Mouse (Mus musculus): Measurements from ENCODE around the gene Oat. TPM values are rescaled to one million over a fixed set of nuclear protein-coding genes. Genes with fewer than 3 reads are reported as not detected.

The Oat gene
- polyA plus RNA-seq, 1 experiment from 2014 or later = 107 TPM

DNA sequence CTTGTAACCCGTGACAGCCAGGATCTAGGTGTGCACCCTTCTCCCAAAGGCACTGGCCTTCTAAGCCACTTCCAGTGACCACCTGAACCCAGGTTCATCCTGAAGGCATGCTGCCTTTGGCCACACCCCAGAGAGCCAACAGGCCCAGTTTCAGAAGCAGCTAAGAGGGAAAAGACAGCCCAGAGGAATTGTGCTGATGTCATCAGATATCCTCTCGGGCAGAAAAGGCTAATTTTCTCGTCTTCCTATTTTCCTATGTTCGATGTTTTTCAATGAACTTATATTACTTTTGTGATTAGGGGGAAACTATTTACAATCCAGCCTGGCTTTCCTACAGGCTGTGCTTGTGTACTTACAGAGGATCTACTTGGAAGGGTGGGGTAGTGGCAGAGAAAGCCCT lies 35.6 kb downstream of the Oat start:
- no peak overlapping the region for H3K27ac ChIP-seq
- H3K9ac ChIP-seq = no peak overlapping the region
- no peak overlapping the region for H3K4me2 ChIP-seq (replicated peaks)
- H3K9me3 ChIP-seq (ENCODE audit: control insufficient read depth, low read length) = no peaks in the 10 kb centered on the region
- no peaks in the 10 kb centered on the region for H3K27me3 ChIP-seq (ENCODE audit: control insufficient read depth, insufficient read depth, low read length)
- H3K36me3 ChIP-seq (replicated peaks; ENCODE audit: control insufficient read depth, insufficient read depth) = no peaks in the 10 kb centered on the region
- DNase-seq (ENCODE audit: low spot score) (no peak), ATAC-seq (ENCODE audit: low FRiP score) (no peak)
- 81% methylated on average over 4 of the region's 4 CpGs for WGBS
- peaks cover 5% of the 10 kb centered on the region; the same call in 1 of the 2 replicates for H3K4me1 ChIP-seq (replicated peaks; ENCODE audit: control insufficient read depth, insufficient read depth, low read length)
- H3K4me3 ChIP-seq (replicated peaks; ENCODE audit: low read length) = no peak overlapping the region

DNA sequence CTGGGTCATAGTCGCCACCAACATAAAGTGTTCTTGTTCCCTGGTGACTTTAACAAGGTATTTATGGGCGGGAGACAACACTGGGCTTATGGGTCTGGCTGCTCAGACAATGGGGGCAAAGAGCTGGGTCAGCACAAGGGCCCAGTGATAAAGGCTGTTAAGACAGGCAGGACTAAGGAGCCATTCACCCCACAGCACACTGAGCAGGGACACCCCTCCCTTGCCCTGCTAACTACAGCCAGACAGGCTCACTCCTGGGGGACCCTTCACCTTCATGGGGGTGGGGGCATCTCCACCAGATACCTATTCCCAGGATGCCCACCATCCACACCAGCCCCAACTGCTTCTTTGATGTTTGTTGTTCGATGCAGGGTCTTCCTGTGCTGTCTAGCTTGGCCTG lies 47.0 kb downstream of the Oat start:
- Histone ChIP-seq H3K9ac (no peak overlapping the region), H3K36me3 (replicated peaks; ENCODE audit: control insufficient read depth, insufficient read depth) (no peaks in the 10 kb centered on the region), H3K4me2 (replicated peaks) (no peak overlapping the region), H3K9me3 (ENCODE audit: control insufficient read depth, low read length) (no peaks in the 10 kb centered on the region), H3K27ac (no peak overlapping the region), H3K4me3 (replicated peaks; ENCODE audit: low read length) (no peak overlapping the region), H3K4me1 (replicated peaks; ENCODE audit: control insufficient read depth, insufficient read depth, low read length) (no peaks in the 10 kb centered on the region), H3K27me3 (ENCODE audit: control insufficient read depth, insufficient read depth, low read length) (no peaks in the 10 kb centered on the region)
- DNase-seq (ENCODE audit: low spot score) = no peak
- 74% methylated on average over 3 of the region's 3 CpGs for WGBS
- ATAC-seq (ENCODE audit: low FRiP score) = no peak

GRCm38 (mm10) chr7:132513419-132513982 lies 62.7 kb downstream of the Oat start:
- WGBS = 84% methylated on average over 7 of the region's 7 CpGs
- no peak overlapping the region for H3K9ac ChIP-seq
- no peak for ATAC-seq (ENCODE audit: low FRiP score)

GRCm38 (mm10) chr7:132509110-132509509 lies 67.1 kb downstream of the Oat start:
- ATAC-seq (ENCODE audit: low FRiP score) (no peak), DNase-seq (ENCODE audit: low spot score) (no peak)
- 67% methylated on average over 2 of the region's 2 CpGs for WGBS
- Histone ChIP-seq H3K9ac (no peak overlapping the region), H3K27me3 (ENCODE audit: control insufficient read depth, insufficient read depth, low read length) (no peaks in the 10 kb centered on the region), H3K4me3 (replicated peaks; ENCODE audit: low read length) (no peak overlapping the region), H3K36me3 (replicated peaks; ENCODE audit: control insufficient read depth, insufficient read depth) (no peaks in the 10 kb centered on the region), H3K4me2 (replicated peaks) (no peak overlapping the region), H3K27ac (no peak overlapping the region), H3K4me1 (replicated peaks; ENCODE audit: control insufficient read depth, insufficient read depth, low read length) (no peaks in the 10 kb centered on the region), H3K9me3 (ENCODE audit: control insufficient read depth, low read length) (no peaks in the 10 kb centered on the region)

More at GRCm38 (mm10) chr7:132513419-132513982, 62.7 kb downstream of the Oat start:
- no peak for DNase-seq (ENCODE audit: low spot score)
- H3K4me2 ChIP-seq (replicated peaks) = no peak overlapping the region
- H3K4me3 ChIP-seq (replicated peaks; ENCODE audit: low read length) = no peak overlapping the region
- no peaks in the 10 kb centered on the region for H3K4me1 ChIP-seq (replicated peaks; ENCODE audit: control insufficient read depth, insufficient read depth, low read length)
- H3K27me3 ChIP-seq (ENCODE audit: control insufficient read depth, insufficient read depth, low read length) = no peaks in the 10 kb centered on the region
- no peak overlapping the region for H3K27ac ChIP-seq
- no peaks in the 10 kb centered on the region for H3K9me3 ChIP-seq (ENCODE audit: control insufficient read depth, low read length)
- no peaks in the 10 kb centered on the region for H3K36me3 ChIP-seq (replicated peaks; ENCODE audit: control insufficient read depth, insufficient read depth)

Other genes with a start within 250 kb of the Oat start
- 0.47 and 0.74 TPM in 2 replicates for gene Nkx1-2, start 23.2 kb upstream of the Oat start, polyA plus RNA-seq (2014; fragmentation: Nextera tagmentation; extraction: Ambion mirVana)
- 46.6 and 50.0 TPM in 2 replicates for gene Lhpp, start 34.2 kb upstream of the Oat start, polyA plus RNA-seq (2014; fragmentation: Nextera tagmentation; extraction: Ambion mirVana)
- gene Fam53b, start 237.5 kb upstream of the Oat start, polyA plus RNA-seq (2014; fragmentation: Nextera tagmentation; extraction: Ambion mirVana) = 13.3 and 16.6 TPM in 2 replicates

All from hindbrain, embryonic 14.5 days (tissue).